Mouse (Mus musculus) kidney, embryonic 14.5 days (tissue): ENCODE data around the gene Zfp319. TPM values are rescaled to one million over a fixed set of nuclear protein-coding genes. Genes with fewer than 3 reads are reported as not detected.

Source experiments
- ATAC-seq: fragments of 200-750 bp; cut with Nextera tagmentation; 2 replicates; pipeline ENCODE4 v1.8.0; 2017; ENCODE audit warnings: moderate number of reproducible peaks, mild to moderate bottlenecking, moderate TSS enrichment, moderate library complexity; ENCODE audit not compliant: low FRiP score, low TSS enrichment
- H3K27ac ChIP-seq: fragments of 300-500 bp; sonication (generic); 2 replicates; pipeline ENCODE4 v1.5.1; 2014; ENCODE audit warnings: low read depth, mild to moderate bottlenecking, low read length, moderate library complexity, mixed read lengths
- H3K27me3 ChIP-seq: fragments of 300-500 bp; sonication (generic); 2 replicates; pipeline ENCODE4 v1.6.1; 2014; ENCODE audit warnings: mild to moderate bottlenecking, low read length; ENCODE audit not compliant: control insufficient read depth, insufficient read depth
- H3K36me3 ChIP-seq: fragments of 300-500 bp; sonication (generic); 2 replicates; pipeline ENCODE4 v1.6.1; 2014; ENCODE audit warnings: low read length, mixed read lengths; ENCODE audit not compliant: control insufficient read depth, insufficient read depth
- H3K4me1 ChIP-seq: fragments of 300-500 bp; sonication (generic); 2 replicates; pipeline ENCODE4 v1.6.1; 2014; ENCODE audit warnings: low read length, mixed read lengths; ENCODE audit not compliant: control insufficient read depth, insufficient read depth
- H3K4me2 ChIP-seq: fragments of 300-500 bp; sonication (generic); replicated peaks from 2 replicates; pipeline ENCODE4 v1.6.1; 2014; ENCODE audit warnings: low read depth, mild to moderate bottlenecking, low read length
- H3K4me3 ChIP-seq: fragments of 300-500 bp; sonication (generic); 2 replicates; pipeline ENCODE4 v1.5.1; 2014; ENCODE audit warnings: mild to moderate bottlenecking, low read length
- H3K9ac ChIP-seq: fragments of 300-500 bp; sonication (generic); 2 replicates; pipeline ENCODE4 v1.6.1; 2014; ENCODE audit warnings: low read depth, mild to moderate bottlenecking, low read length, moderate library complexity
- H3K9me3 ChIP-seq: fragments of 300-500 bp; sonication (generic); 2 replicates; pipeline ENCODE4 v1.6.1; 2016; ENCODE audit warnings: low read length; ENCODE audit not compliant: control insufficient read depth
- WGBS: fragments of 180-500 bp; shearing (Covaris S2); extraction: QIAGEN DNeasy Blood & Tissue Kit; methylation state at CpG from one replicate; pipeline ENCODE4 v1.1.7; 2014; 5-methylcytosine and 5-hydroxymethylcytosine counted together
- polyA plus RNA-seq: library from polyadenylated mRNA; unstranded; fragments of >200 nt; fragmentation: Nextera tagmentation; extraction: Ambion mirVana; gene quantifications from 2 replicates; pipeline ENCODE4 v1.2.1, GENCODE M21; 2014

Gene Zfp319
- polyA plus RNA-seq, 1 experiment from 2014 or later, result 8.7 TPM

GRCm38 (mm10) chr8:95302410-95302809 is 29.3 kb downstream of the Zfp319 start:
- Histone ChIP-seq H3K4me2 (no peak overlapping the region), H3K4me3 (no peak overlapping the region), H3K9me3 (no peaks in the 10 kb centered on the region), H3K27me3 (no peaks in the 10 kb centered on the region), H3K27ac (no peak overlapping the region), H3K4me1 (no peaks in the 10 kb centered on the region), H3K36me3 (no peaks in the 10 kb centered on the region), H3K9ac (no peak overlapping the region)
- 25% methylated on average over 5 of the region's 5 CpGs for WGBS
- ATAC-seq, result no peak

- no peak overlapping the region for H3K9ac ChIP-seq
- H3K9me3 ChIP-seq, result no peaks in the 10 kb centered on the region
- no peak overlapping the region for H3K4me3 ChIP-seq
- H3K4me1 ChIP-seq, result no peaks in the 10 kb centered on the region; the same call in 1 of the 2 replicates
- WGBS, result 66% methylated on average over 7 of the region's 7 CpGs
- H3K36me3 ChIP-seq, result no peaks in the 10 kb centered on the region
- no peak overlapping the region for H3K27ac ChIP-seq
- H3K27me3 ChIP-seq, result no peaks in the 10 kb centered on the region
- ATAC-seq, result peak; percentile 76; the same call in 1 of the 2 replicates
- H3K4me2 ChIP-seq, result peak overlapping the region; percentile 24
Observed at GRCm38 (mm10) chr8:95293891-95294290, 37.9 kb downstream of the Zfp319 start.

GRCm38 (mm10) chr8:95293172-95293571 is 38.6 kb downstream of the Zfp319 start:
- Histone ChIP-seq H3K27me3 (no peaks in the 10 kb centered on the region), H3K4me1 (no peaks in the 10 kb centered on the region; the same call in 1 of the 2 replicates), H3K4me3 (peak overlapping the region; percentile 9; the same call in 1 of the 2 replicates), H3K9me3 (no peaks in the 10 kb centered on the region), H3K36me3 (no peaks in the 10 kb centered on the region), H3K4me2 (peak overlapping the region; percentile 24; the same call in 1 of the 2 replicates), H3K27ac (no peak overlapping the region), H3K9ac (no peak overlapping the region)
- WGBS, result 75% methylated on average over 11 of the region's 11 CpGs
- ATAC-seq, result peak; percentile 56; the same call in 1 of the 2 replicates

- ATAC-seq, result no peak
- no peak overlapping the region for H3K4me3 ChIP-seq
- H3K9ac ChIP-seq, result no peak overlapping the region
- H3K4me1 ChIP-seq, result no peaks in the 10 kb centered on the region; the same call in 1 of the 2 replicates
- no peaks in the 10 kb centered on the region for H3K9me3 ChIP-seq
- H3K36me3 ChIP-seq, result no peaks in the 10 kb centered on the region
- H3K27ac ChIP-seq, result no peak overlapping the region
- H3K27me3 ChIP-seq, result no peaks in the 10 kb centered on the region
- WGBS, result 71% methylated on average over 6 of the region's 6 CpGs
- no peak overlapping the region for H3K4me2 ChIP-seq
Observed at GRCm38 (mm10) chr8:95289066-95289650, 42.6 kb downstream of the Zfp319 start.

DNA sequence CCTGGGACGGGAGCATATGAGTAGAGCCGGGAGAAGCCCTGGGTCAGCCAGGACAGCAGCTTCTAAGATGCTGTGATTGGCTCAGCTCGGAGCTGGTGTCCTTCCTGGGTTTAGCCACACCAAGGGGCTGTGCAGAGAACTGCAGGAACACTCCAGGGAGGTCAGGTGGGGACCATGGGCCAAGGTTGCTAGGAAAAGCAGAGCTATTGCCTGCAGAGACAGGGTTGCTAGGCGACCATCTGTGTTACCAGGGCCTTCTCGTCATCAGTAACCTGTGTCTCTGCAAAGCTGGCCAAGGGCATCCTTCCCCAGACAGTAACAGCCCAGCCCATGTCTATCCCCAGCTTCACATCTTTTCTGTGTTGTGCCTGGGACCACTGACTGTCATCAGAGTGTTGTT is 50.3 kb downstream of the Zfp319 start:
- Histone ChIP-seq H3K9me3 (no peaks in the 10 kb centered on the region), H3K4me3 (no peak overlapping the region), H3K4me1 (no peaks in the 10 kb centered on the region), H3K9ac (no peak overlapping the region), H3K36me3 (no peaks in the 10 kb centered on the region), H3K4me2 (no peak overlapping the region), H3K27ac (no peak overlapping the region), H3K27me3 (no peaks in the 10 kb centered on the region)
- 74% methylated on average over 5 of the region's 5 CpGs for WGBS
- no peak for ATAC-seq

Other genes with a start within 250 kb of the Zfp319 start
- gene Kifc3, start 129.1 kb downstream of the Zfp319 start, polyA plus RNA-seq, result 13.5 and 19.8 TPM in 2 replicates
- gene Cngb1, start 25.4 kb downstream of the Zfp319 start, polyA plus RNA-seq, result 0.60 and 1.2 TPM in 2 replicates
- 0.43 TPM in 1 of 2 replicates, not detected in the other for gene Tepp, start 21.4 kb downstream of the Zfp319 start, polyA plus RNA-seq
- gene Usb1, start 334 bp upstream of the Zfp319 start, polyA plus RNA-seq, result 43.4 and 50.9 TPM in 2 replicates
- gene Mmp15, start 20.3 kb upstream of the Zfp319 start, polyA plus RNA-seq, result 10.9 and 16.1 TPM in 2 replicates
- 164 and 174 TPM in 2 replicates for gene Cfap20, start 102.9 kb upstream of the Zfp319 start, polyA plus RNA-seq
- gene Csnk2a2, start 158.1 kb upstream of the Zfp319 start, polyA plus RNA-seq, result 20.7 and 25.3 TPM in 2 replicates
- 0.70 and 1.0 TPM in 2 replicates for gene Ccdc113, start 202.1 kb upstream of the Zfp319 start, polyA plus RNA-seq
- gene Prss54, start 244.4 kb upstream of the Zfp319 start, polyA plus RNA-seq, result not detected in 2 replicates